Mouse (Mus musculus): ENCODE measurements around the gene Abtb2. TPM values are rescaled to one million over a fixed set of nuclear protein-coding genes. Genes with fewer than 3 reads are reported as not detected.

Abtb2 gene
- total RNA-seq, 2 experiments from 2014 or later = 8.3 to 13.2 TPM

- Histone ChIP-seq H3K4me3 (no peak overlapping the region), H3K27ac (no peak overlapping the region)
- no peak for DNase-seq
- no peak for TF ChIP-seq CTCF (IDR thresholded peaks at IDR 0.05)
- intact Hi-C loops (cut with DNase I) = no loop called here
Measured at GRCm38 (mm10) chr2:103751771-103752170, 185.7 kb downstream of the Abtb2 start.

- no peak overlapping the region for H3K27ac ChIP-seq
- intact Hi-C loops (cut with DNase I) = no loop called here
- no peak for DNase-seq
- no peak overlapping the region for H3K4me3 ChIP-seq
- no peak for TF ChIP-seq CTCF (IDR thresholded peaks at IDR 0.05)
Measured at GRCm38 (mm10) chr2:103754614-103755013, 188.5 kb downstream of the Abtb2 start.

DNA sequence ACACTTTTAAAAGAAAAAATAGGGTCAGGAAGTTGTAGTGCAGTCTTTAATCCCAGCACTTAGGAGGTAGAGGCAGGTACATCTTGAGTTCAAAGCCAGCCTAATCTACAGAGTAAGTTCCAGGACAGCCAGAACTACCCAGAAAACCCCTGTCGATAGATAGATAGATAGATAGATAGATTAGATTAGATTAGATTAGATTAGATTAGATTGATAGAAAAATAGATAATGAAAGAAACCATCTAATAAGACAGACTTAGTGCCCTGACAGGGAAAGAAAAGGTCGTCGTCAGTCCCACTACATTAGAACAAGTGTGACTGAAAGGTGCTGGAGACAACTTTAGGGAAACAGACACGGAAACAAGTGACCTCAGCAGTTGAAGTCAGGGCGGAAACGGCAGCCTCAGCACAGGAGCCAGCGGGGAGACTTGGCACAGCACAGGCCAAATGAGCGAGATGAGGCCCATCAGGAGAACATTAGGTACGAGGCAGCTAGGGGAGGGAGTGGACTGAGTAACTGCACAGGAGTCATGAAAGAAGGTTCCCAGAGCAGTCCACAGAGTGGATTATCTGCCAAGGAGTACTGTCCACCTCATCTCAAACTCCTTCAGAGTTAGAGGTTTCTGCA lies 189.5 kb downstream of the Abtb2 start:
- intact Hi-C loops (cut with DNase I) = no loop called here
- no peak for DNase-seq
- TF ChIP-seq CTCF (IDR thresholded peaks at IDR 0.05) = no peak
- no peak overlapping the region for H3K27ac ChIP-seq
- H3K4me3 ChIP-seq = no peak overlapping the region

DNA sequence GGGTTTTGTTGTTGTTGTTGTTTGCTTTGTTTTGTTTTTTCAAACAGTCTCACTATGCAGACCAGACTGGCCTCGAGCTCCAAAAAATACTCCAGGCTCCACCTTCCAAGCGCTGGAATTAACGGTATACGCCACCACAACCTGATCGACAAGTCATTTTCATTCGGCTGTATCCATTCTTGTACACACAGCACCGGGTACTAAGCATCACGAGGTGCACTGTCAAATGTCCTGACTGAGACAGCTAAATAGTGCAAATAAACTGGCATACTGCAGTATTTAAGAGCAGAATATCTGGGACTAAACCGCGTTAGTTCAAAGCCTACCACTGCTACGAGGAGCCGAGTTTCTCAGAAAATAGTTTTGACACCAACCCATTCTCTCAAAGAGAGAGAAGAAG lies 194.3 kb downstream of the Abtb2 start:
- DNase-seq = no peak
- TF ChIP-seq CTCF (IDR thresholded peaks at IDR 0.05) = no peak
- Histone ChIP-seq H3K4me3 (peak overlapping the region; percentile 92), H3K27ac (peak overlapping the region; percentile 94)
- intact Hi-C loops (cut with DNase I) = loop anchor here (2.0 kb wide), 1 partner anchor 36 kb away; the partner anchor contains the start of gene Caprin1

DNA sequence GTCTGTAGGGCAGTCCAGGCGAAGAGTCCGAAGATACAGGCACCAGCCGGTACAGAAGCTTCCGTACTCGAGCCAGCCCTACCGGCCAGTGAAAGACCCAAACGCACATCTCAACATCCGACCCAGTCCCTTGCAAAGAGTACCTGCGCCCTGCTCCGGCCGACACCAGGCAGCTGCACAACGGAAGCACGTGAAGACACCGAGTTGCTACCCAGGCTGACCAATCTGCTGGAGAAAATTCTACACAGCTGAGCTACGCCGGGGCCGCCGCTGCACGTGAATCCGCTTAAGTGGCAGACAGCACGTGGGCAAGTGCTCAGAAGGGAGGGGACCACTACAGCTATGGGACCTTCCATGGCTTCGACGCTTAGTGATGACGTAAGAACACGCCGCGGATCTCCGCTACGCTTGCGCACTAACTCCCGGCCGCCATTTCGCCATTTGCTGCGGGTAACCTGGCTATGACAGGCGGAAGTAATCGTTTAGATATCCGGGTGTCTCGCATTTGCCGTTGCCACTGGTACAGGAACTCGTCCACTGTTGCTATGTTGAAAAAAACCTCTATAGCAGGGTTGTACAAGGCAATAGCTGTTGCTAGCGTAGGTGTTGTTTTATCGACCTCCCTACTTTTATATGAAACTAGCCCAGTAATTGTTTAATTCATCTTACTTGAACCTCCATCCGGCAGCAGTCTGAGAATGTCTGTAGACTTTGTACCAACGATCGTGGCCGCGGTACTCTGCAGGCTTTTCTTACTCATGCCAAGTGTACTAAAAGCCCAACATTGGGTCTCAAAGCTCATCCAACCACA lies 195.0 kb downstream of the Abtb2 start, which contains the start of gene Nat10:
Gene Nat10, minus strand, starts transcription at position 365 of the 811 bp plus-strand sequence.
- TF ChIP-seq CTCF (IDR thresholded peaks at IDR 0.05) = 0 out of 2 replicates have a peak, but pooled peaks have one; percentile 2
- peak; percentile 97 for DNase-seq
- peak within 1 kb of the TSS; percentile 92 for H3K4me3 ChIP-seq
- intact Hi-C loops (cut with DNase I) = loop anchor here (2.0 kb wide), 1 partner anchor 36 kb away; the partner anchor contains the start of gene Caprin1
- peak within 1 kb of the TSS; percentile 94 for H3K27ac ChIP-seq

DNA sequence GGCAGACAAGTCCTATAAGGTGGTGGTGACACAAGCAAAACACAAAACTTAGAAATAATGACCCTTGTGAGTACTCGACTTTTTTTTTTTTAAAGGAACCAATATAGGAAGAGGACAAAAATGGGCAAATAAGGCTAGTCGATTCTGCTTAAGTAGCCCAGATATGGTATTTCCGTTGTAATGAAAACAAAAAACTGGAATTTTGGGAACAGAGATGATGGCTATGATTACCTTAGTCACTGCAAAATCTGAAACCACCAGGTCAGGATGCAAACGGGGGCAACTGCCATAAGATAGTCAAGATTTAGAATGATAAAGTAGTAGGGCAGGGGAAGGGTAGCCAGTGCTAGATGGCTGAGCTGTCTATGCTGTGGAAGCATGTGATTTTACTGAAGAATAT lies 195.9 kb downstream of the Abtb2 start:
- TF ChIP-seq CTCF (IDR thresholded peaks at IDR 0.05) = no peak
- intact Hi-C loops (cut with DNase I) = loop anchor here (2.0 kb wide), 1 partner anchor 35 kb away; the partner anchor contains the start of gene Caprin1
- peak overlapping the region; percentile 92 for H3K4me3 ChIP-seq
- H3K27ac ChIP-seq = no peak overlapping the region
- DNase-seq = no peak

DNA sequence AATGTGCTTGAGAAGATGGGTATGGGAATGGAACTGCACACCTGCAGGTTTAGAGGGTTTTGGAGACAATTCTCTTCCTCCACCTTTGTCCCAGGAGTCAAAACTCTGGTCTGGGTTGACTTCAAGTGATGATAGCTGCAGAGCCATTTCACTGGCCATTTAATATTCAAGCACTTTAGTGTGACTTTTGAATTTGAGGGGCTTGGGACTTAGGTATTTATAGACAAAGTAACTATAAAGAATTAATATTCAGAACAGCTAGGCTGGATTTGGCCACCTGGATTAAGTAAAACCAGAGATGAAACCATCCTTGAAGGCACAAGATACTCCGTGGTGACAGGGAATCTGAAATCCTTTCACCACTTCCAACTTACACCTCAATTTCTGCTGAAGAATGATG lies 196.4 kb downstream of the Abtb2 start:
- DNase-seq = no peak
- no peak for TF ChIP-seq CTCF (IDR thresholded peaks at IDR 0.05)
- no peak overlapping the region for H3K27ac ChIP-seq
- intact Hi-C loops (cut with DNase I) = no loop called here
- H3K4me3 ChIP-seq = no peak overlapping the region

Other genes starting within 250 kb of the Abtb2 start
- not detected for gene Elf5, start 154.6 kb upstream of the Abtb2 start, total RNA-seq (2021)
- 100 to 1,000 TPM in 1 of 2 experiments, 10 to 100 TPM in 1; 77.9 to 127 TPM for gene Cat, start 81.2 kb upstream of the Abtb2 start, total RNA-seq (2021)
- 10 to 100 TPM; 15.8 to 18.3 TPM for gene Nat10, start 195.0 kb downstream of the Abtb2 start, total RNA-seq (2021)
- gene Caprin1, start 231.3 kb downstream of the Abtb2 start, total RNA-seq (2021) = 100 to 1,000 TPM in 1 of 2 experiments, 10 to 100 TPM in 1; 87.3 to 112 TPM